Mouse (Mus musculus) midbrain, embryonic 16.5 days (tissue): ENCODE measurements around the gene A930004D18Rik. TPM values are rescaled to one million over a fixed set of nuclear protein-coding genes. Genes with fewer than 3 reads are reported as not detected.

Source experiments
- ATAC-seq: fragments of 200-750 bp; cut with Nextera tagmentation; 2 replicates; pipeline ENCODE4 v1.8.0; 2017; ENCODE audit warnings: moderate TSS enrichment
- H3K27ac ChIP-seq: fragments of 300-500 bp; sonication (generic); 2 replicates; pipeline ENCODE4 v1.5.1; 2014; ENCODE audit warnings: mild to moderate bottlenecking, low read length, mixed read lengths
- H3K27me3 ChIP-seq: fragments of 300-500 bp; sonication (generic); 2 replicates; pipeline ENCODE4 v1.6.1; 2014; ENCODE audit warnings: low read depth, low read length, mixed read lengths; ENCODE audit not compliant: control insufficient read depth, insufficient read depth
- H3K36me3 ChIP-seq: fragments of 300-500 bp; sonication (generic); 2 replicates; pipeline ENCODE4 v1.6.1; 2014; ENCODE audit warnings: mild to moderate bottlenecking, low read length, moderate library complexity, mixed read lengths; ENCODE audit not compliant: control insufficient read depth, insufficient read depth
- H3K4me1 ChIP-seq: fragments of 300-500 bp; sonication (generic); 2 replicates; pipeline ENCODE4 v1.6.1; 2014; ENCODE audit warnings: mild to moderate bottlenecking, low read length, mixed read lengths; ENCODE audit not compliant: control insufficient read depth, insufficient read depth
- H3K4me2 ChIP-seq: fragments of 300-500 bp; sonication (generic); 2 replicates; pipeline ENCODE4 v1.6.1; 2014; ENCODE audit warnings: mild to moderate bottlenecking, low read length, mixed read lengths
- H3K4me3 ChIP-seq: fragments of 300-500 bp; sonication (generic); 2 replicates; pipeline ENCODE4 v1.5.1; 2014; ENCODE audit warnings: low read depth, mild to moderate bottlenecking, low read length, moderate library complexity, mixed read lengths
- H3K9ac ChIP-seq: fragments of 300-500 bp; sonication (generic); 2 replicates; pipeline ENCODE4 v1.6.1; 2014; ENCODE audit warnings: low read depth, low read length, mixed read lengths
- H3K9me3 ChIP-seq: fragments of 300-500 bp; sonication (generic); replicated peaks from 2 replicates; pipeline ENCODE4 v1.6.1; 2014; ENCODE audit warnings: mild to moderate bottlenecking, low read length, mixed read lengths; ENCODE audit not compliant: control insufficient read depth, poor library complexity, severe bottlenecking
- WGBS: fragments of 180-500 bp; shearing (Covaris S2); extraction: QIAGEN DNeasy Blood & Tissue Kit; methylation state at CpG from one replicate; pipeline ENCODE4 v1.1.7; 2014; 5-methylcytosine and 5-hydroxymethylcytosine counted together
- polyA plus RNA-seq: library from polyadenylated mRNA; unstranded; fragments of >200 nt; fragmentation: Nextera tagmentation; extraction: Ambion mirVana; gene quantifications from 2 replicates; pipeline ENCODE4 v1.2.1, GENCODE M21; 2015

Gene A930004D18Rik
- polyA plus RNA-seq, 1 experiment from 2014 or later: 7.5 TPM

DNA sequence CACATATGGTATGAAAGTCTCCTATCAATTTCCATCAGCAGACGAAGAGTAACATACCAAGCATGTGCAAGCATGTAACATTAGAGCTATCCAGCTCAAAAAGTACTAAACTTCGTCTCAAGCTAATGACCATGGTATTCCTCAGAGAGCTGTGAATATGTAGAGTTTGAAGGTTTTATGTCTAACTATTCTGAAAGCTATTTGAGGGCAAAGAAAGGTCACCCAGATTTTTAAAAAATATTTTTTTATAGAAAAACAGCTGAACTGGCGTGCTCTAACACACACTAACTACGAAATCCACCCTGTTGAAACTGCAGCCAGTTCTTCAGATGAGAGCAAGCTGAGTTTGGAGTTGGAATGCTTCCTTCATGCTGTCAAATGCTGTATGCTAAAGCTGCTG is 33.3 kb downstream of the A930004D18Rik start:
- Histone ChIP-seq H3K4me1 (no peaks in the 10 kb centered on the region), H3K9me3 (no peaks in the 10 kb centered on the region), H3K27me3 (no peaks in the 10 kb centered on the region), H3K9ac (no peak overlapping the region), H3K27ac (no peak overlapping the region), H3K36me3 (no peaks in the 10 kb centered on the region), H3K4me2 (no peak overlapping the region), H3K4me3 (no peak overlapping the region)
- ATAC-seq: no peak
- 96% methylated on average over 4 of the region's 4 CpGs for WGBS

DNA sequence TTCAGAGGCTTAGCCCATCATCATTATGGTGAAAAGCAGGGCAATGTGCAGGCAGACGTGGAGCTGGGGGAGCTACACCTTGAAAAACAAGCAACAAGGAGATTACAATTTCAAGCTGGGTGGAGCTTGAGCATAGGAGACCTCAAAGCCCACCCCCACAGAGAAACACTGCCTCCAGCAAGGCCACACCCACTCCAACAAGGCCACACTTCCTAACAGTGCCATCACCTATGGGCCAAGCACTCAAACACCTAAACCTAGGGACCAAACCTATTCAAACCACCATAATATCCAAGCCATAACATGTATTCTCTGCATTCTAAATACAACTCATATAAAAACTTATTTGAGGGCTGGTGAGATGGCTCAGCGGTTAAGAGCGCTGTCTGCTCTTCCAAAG is 35.2 kb downstream of the A930004D18Rik start:
- H3K27me3 ChIP-seq: no peaks in the 10 kb centered on the region
- H3K36me3 ChIP-seq: no peaks in the 10 kb centered on the region
- no peaks in the 10 kb centered on the region for H3K9me3 ChIP-seq
- no peaks in the 10 kb centered on the region for H3K4me1 ChIP-seq
- WGBS: 93% methylated on average over 3 of the region's 3 CpGs
- H3K27ac ChIP-seq: no peak overlapping the region
- no peak overlapping the region for H3K4me3 ChIP-seq
- no peak for ATAC-seq
- H3K9ac ChIP-seq: no peak overlapping the region
- H3K4me2 ChIP-seq: no peak overlapping the region

DNA sequence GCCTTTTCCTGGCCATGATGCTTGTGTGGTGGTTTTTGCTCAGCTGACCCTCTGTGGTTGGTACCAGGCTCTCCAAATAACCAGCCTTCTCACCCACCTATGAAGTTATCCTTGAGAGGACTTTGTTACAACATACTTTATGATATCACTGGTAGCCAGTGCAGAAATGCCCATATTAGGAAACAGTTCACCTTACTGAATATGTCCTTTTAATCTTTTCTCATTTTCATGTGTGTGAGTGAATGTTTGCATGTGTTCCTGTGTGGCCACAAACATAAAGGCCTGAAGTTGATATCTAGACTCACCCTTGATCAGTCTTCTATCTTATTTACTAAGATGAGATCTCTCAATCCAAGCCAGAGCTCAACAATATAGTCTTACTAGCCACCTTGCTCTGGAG is 40.7 kb downstream of the A930004D18Rik start, which contains the start of gene H2al2a:
Gene H2al2a (minus strand): TSS at position 101 of the 400 bp plus-strand sequence.
- no peak within 1 kb of the TSS for H3K4me2 ChIP-seq
- no peak for ATAC-seq

DNA sequence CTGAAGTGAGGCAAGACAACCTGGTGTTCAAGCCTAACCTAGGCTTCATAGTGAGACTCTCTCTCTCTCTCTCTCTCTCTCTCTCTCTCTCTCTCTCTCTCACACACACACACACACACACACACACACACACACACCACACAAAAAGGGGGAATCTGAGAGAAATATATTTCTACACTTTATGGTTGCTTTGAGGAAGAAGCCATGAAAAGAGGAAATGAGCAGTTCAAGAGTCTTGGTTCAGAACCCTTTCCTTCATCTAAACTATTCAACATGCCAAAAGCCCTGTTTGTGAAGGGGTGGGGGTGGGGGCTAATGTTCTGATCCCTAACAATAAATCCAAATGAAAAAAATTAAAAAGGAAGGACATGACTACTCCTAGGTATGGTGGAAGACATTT is 48.0 kb downstream of the A930004D18Rik start:
- H3K4me3 ChIP-seq: no peak overlapping the region
- no peaks in the 10 kb centered on the region for H3K9me3 ChIP-seq
- no peaks in the 10 kb centered on the region for H3K4me1 ChIP-seq
- no peak overlapping the region for H3K27ac ChIP-seq
- H3K36me3 ChIP-seq: no peaks in the 10 kb centered on the region
- no peak overlapping the region for H3K9ac ChIP-seq
- no peaks in the 10 kb centered on the region for H3K27me3 ChIP-seq
- ATAC-seq: no peak
- H3K4me2 ChIP-seq: no peak overlapping the region

More for the DNA sequence above, 40.7 kb downstream of the A930004D18Rik start, which contains the start of gene H2al2a:
- Histone ChIP-seq H3K9ac (no peak within 1 kb of the TSS), H3K27me3 (no peaks in the 10 kb centered on the region), H3K9me3 (no peaks in the 10 kb centered on the region), H3K36me3 (no peaks in the 10 kb centered on the region), H3K27ac (no peak within 1 kb of the TSS), H3K4me1 (no peaks in the 10 kb centered on the region), H3K4me3 (no peak within 1 kb of the TSS)

DNA sequence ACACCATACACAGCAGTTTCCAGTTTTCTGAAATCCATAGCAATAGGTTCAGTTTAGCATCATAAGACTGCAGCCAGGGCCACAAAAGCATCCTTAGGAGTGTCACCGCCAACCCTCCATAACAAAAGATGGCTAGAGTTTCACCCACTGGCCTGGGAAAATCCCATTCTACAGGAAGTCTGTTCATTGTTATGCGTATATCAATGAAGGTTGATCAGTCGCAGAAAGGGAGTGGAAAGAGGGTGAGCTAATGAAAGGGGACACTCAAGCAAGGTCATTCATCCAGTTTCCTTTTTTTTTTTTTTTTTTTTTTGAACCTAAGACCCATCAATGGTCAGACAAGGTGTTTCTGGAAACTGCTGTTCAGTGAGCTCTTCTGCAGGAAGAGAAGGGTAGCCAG is 48.4 kb downstream of the A930004D18Rik start:
- H3K4me3 ChIP-seq: no peak overlapping the region
- ATAC-seq: no peak

DNA sequence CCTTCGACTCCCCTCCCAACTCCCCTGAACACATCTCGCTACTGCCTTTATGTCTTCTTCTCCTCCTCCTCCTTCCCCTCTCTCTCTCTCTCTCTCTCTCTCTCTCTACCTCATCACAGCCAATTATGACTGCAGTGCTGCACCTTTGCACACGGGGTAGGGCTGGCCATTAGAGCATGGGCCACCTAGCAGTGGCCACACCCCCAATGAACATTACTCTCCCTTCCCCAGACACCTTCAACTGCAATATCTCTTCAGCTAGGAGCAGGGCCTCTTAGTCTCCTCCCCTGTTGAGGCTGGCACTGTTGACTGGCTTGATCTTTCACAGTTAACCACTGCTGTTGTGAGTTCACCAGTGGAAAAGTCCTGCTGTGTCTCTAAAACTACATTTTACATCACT is 50.8 kb downstream of the A930004D18Rik start:
- no peak for ATAC-seq
- H3K9me3 ChIP-seq: no peaks in the 10 kb centered on the region

More for the DNA sequence above, 48.4 kb downstream of the A930004D18Rik start:
- no peaks in the 10 kb centered on the region for H3K9me3 ChIP-seq
- no peak overlapping the region for H3K9ac ChIP-seq
- no peaks in the 10 kb centered on the region for H3K36me3 ChIP-seq
- no peaks in the 10 kb centered on the region for H3K4me1 ChIP-seq
- H3K27ac ChIP-seq: no peak overlapping the region
- 45% methylated on average over 3 of the region's 3 CpGs for WGBS
- H3K4me2 ChIP-seq: no peak overlapping the region
- H3K27me3 ChIP-seq: no peaks in the 10 kb centered on the region

DNA sequence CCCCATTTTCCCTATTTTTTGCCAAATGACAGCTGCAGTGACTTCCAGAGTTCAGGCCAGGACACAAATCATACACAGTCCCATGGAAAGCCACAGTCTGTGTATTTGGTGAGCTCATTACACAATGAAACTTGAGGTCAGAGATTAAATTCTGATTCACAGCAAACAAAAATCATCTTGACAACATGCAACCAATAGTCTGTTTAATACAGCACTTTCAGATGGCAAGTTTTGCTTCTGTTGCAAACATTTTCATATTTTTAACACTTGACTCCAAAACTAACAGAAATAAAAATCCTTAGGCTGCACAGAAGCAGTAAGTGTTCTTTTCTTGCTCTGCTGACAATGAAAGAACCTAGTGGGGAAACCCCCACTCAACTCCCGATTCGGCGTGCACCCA is 52.8 kb downstream of the A930004D18Rik start:
- no peak overlapping the region for H3K4me2 ChIP-seq
- WGBS: 99% methylated on average over 3 of the region's 3 CpGs
- no peak overlapping the region for H3K9ac ChIP-seq
- H3K4me3 ChIP-seq: no peak overlapping the region
- H3K27me3 ChIP-seq: no peaks in the 10 kb centered on the region
- H3K36me3 ChIP-seq: no peaks in the 10 kb centered on the region
- no peak for ATAC-seq
- no peak overlapping the region for H3K27ac ChIP-seq
- H3K4me1 ChIP-seq: no peaks in the 10 kb centered on the region
- no peaks in the 10 kb centered on the region for H3K9me3 ChIP-seq

More for the DNA sequence above, 50.8 kb downstream of the A930004D18Rik start:
- no peaks in the 10 kb centered on the region for H3K36me3 ChIP-seq
- H3K9ac ChIP-seq: no peak overlapping the region
- no peak overlapping the region for H3K4me3 ChIP-seq
- 84% methylated on average over 3 of the region's 3 CpGs for WGBS
- H3K4me2 ChIP-seq: no peak overlapping the region
- no peaks in the 10 kb centered on the region for H3K27me3 ChIP-seq
- H3K4me1 ChIP-seq: no peaks in the 10 kb centered on the region
- no peak overlapping the region for H3K27ac ChIP-seq

DNA sequence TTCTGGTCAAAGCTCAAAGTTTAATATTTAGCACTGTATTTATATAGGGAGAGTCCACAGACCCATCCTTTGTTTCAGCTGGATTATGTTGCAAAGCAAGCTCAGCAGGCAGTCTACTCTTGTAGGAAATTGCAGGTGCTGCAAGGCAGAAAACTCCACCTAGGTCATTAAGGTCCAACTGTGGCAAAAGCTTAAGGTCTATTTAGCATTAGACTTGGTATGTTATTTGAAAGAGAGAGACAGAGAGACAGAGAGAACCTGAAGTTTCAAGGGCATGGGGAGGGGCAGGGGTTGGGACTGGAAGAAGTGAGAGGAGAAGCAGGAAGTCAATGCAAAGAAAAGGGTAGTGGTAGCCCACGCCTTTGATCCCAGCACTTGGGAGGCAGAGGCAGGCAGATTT is 54.8 kb downstream of the A930004D18Rik start:
- no peak overlapping the region for H3K9ac ChIP-seq
- 93% methylated on average over 1 of the region's 1 CpGs for WGBS
- no peak for ATAC-seq

DNA sequence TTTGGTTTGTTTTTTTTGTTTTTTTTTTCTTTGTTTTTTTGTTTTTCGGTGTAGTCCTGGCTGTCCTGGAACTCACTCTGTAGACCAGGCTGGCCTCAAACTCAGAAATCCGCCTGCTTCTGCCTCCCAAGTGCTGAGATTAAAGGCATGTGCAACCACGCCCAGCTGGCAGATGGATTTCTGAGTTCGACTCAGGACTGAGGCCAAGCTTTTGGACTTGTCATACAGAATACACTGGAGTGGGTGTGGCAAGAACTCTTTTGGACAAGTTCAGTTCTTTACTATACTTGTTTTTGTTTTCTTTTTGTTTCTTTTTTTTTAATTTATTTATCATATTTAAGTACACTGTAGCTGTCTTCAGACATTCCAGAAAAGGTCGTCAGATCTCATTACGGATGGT is 58.8 kb downstream of the A930004D18Rik start:
- H3K9me3 ChIP-seq: no peaks in the 10 kb centered on the region
- H3K9ac ChIP-seq: no peak overlapping the region
- H3K27me3 ChIP-seq: no peaks in the 10 kb centered on the region
- no peak overlapping the region for H3K4me2 ChIP-seq
- ATAC-seq: no peak
- H3K27ac ChIP-seq: no peak overlapping the region
- no peak overlapping the region for H3K4me3 ChIP-seq
- H3K4me1 ChIP-seq: no peaks in the 10 kb centered on the region
- no peaks in the 10 kb centered on the region for H3K36me3 ChIP-seq
- WGBS: 93% methylated on average over 6 of the region's 6 CpGs

More for the DNA sequence above, 54.8 kb downstream of the A930004D18Rik start:
- no peaks in the 10 kb centered on the region for H3K9me3 ChIP-seq
- H3K27me3 ChIP-seq: no peaks in the 10 kb centered on the region
- no peak overlapping the region for H3K27ac ChIP-seq
- H3K4me3 ChIP-seq: no peak overlapping the region
- H3K36me3 ChIP-seq: no peaks in the 10 kb centered on the region
- no peak overlapping the region for H3K4me2 ChIP-seq
- H3K4me1 ChIP-seq: no peaks in the 10 kb centered on the region
